Mouse (Mus musculus) ES-E14 (cell line): Measurements from ENCODE around the gene Fbxo39. TPM values are rescaled to one million over a fixed set of nuclear protein-coding genes. Genes with fewer than 3 reads are reported as not detected.

Experiments
- DNase-seq: peaks from one replicate; pipeline ENCODE4 v3.0.0-alpha.2; 2013; ENCODE audit warnings: low read depth, low spot score
- H3K27ac ChIP-seq: 2 replicates; pipeline ENCODE4 v1.5.1; 2012; ENCODE audit warnings: low read depth, mild to moderate bottlenecking, low read length, moderate library complexity, mixed read lengths; ENCODE audit not compliant: poor library complexity, insufficient read depth, severe bottlenecking
- H3K36me3 ChIP-seq: 2 replicates; pipeline ENCODE4 v1.6.1; 2012; ENCODE audit warnings: mild to moderate bottlenecking, low read length, moderate library complexity, mixed read lengths; ENCODE audit not compliant: control insufficient read depth, poor library complexity, insufficient read depth, severe bottlenecking
- H3K4me1 ChIP-seq, 2 experiments: fragments of 150-350 bp in 1 of 2; sonication (generic) in 1 of 2; 2 replicates each; pipeline ENCODE4 v1.6.1; 2012; ENCODE audit warnings: low read length in 2 of 2, mild to moderate bottlenecking in 1 of 2, mixed read lengths in 1 of 2; ENCODE audit not compliant: control insufficient read depth in 2 of 2, insufficient read depth in 2 of 2, poor library complexity in 1 of 2
- H3K4me3 ChIP-seq, 2 experiments: fragments of 150-350 bp in 1 of 2; sonication (generic) in 1 of 2; 2 replicates each; pipeline ENCODE4 v1.5.1; 2012; ENCODE audit warnings: low read length in 2 of 2, low read depth in 1 of 2, mild to moderate bottlenecking in 1 of 2, mixed read lengths in 1 of 2; ENCODE audit not compliant: insufficient read depth in 1 of 2, poor library complexity in 1 of 2, severe bottlenecking in 1 of 2
- H3K9ac ChIP-seq: 2 replicates; pipeline ENCODE4 v1.6.1; 2012; ENCODE audit warnings: low read depth, mild to moderate bottlenecking, low read length, mixed read lengths; ENCODE audit not compliant: poor library complexity, insufficient read depth, severe bottlenecking
- H3K9me3 ChIP-seq: fragments of 150-350 bp; sonication (generic); 2 replicates; pipeline ENCODE4 v1.6.1; 2012; ENCODE audit warnings: low read depth, mild to moderate bottlenecking, low read length; ENCODE audit not compliant: control insufficient read depth, insufficient read depth
- CHD2 ChIP-seq: IDR thresholded peaks from 2 replicates; pipeline ENCODE4 v1.6.1; 2014; ENCODE audit warnings: mild to moderate bottlenecking, low read depth, low read length, inconsistent platforms
- HCFC1 ChIP-seq: IDR thresholded peaks from 2 replicates; pipeline ENCODE4 v1.6.1; 2012; ENCODE audit warnings: low read length, inconsistent platforms, borderline replicate concordance; ENCODE audit not compliant: insufficient read depth
- MAFK ChIP-seq: IDR thresholded peaks from 2 replicates; pipeline ENCODE4 v1.6.1; 2014; ENCODE audit warnings: mild to moderate bottlenecking, low read depth, low read length, inconsistent platforms; ENCODE audit not compliant: insufficient read depth
- ZC3H11A ChIP-seq: IDR thresholded peaks from 2 replicates; pipeline ENCODE4 v1.6.1; 2012; ENCODE audit warnings: low read depth, mild to moderate bottlenecking, inconsistent platforms, low read length, borderline replicate concordance
- ZNF384 ChIP-seq: IDR thresholded peaks from 2 replicates; pipeline ENCODE4 v1.6.1; 2012; ENCODE audit warnings: low read depth, low read length, inconsistent platforms
- in situ Hi-C, 2 experiments: fragments of 600-800 bp; cut with MboI; formaldehyde crosslinking; loops; one replicate each; pipeline ENCODE4 v1.15.1; 2025; ENCODE audit warnings: low sequenced_read_pairs in 2 of 2, inconsistent platforms in 1 of 2; ENCODE audit not compliant: unreplicated experiment in 2 of 2
- total RNA-seq: library from RNA; depleted of rRNA; stranded (reverse); fragments of 300-350 nt; gene quantifications from 2 replicates; pipeline ENCODE4 v1.2.3, GENCODE M21; 2012

Gene Fbxo39
- total RNA-seq, 1 experiment = 0.13 TPM

DNA sequence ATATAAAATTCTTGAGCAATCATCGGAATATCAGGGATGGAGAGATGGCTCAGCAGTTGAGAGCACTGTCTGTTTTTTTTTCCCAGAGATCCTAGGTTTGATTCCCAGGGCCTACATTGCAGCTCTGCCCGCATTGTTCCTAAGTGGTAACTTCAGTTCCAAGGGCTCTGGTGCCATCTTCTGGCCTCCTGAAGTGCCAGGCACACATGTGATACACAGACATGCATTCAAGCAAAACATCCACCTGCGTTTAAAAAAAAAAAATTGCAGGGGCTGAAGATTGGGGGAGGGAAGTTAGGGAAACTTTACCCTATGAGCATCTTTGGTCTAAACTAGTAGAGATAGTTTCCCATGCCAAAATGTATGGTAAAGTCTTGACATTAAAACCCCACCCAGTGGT, 10.2 kb downstream of the Fbxo39 start:
- Histone ChIP-seq H3K36me3 (no peaks in the 10 kb centered on the region), H3K4me3 (no peak overlapping the region), H3K9ac (no peak overlapping the region), H3K4me1 (no peaks in the 10 kb centered on the region), H3K27ac (no peak overlapping the region), H3K9me3 (no peaks in the 10 kb centered on the region)
- DNase-seq = no peak
- TF ChIP-seq ZC3H11A (peak; percentile 66), ZNF384 (peak; percentile 58), HCFC1 (no peak), CHD2 (no peak), MAFK (no peak)
- in situ Hi-C loops = no loop called here

DNA sequence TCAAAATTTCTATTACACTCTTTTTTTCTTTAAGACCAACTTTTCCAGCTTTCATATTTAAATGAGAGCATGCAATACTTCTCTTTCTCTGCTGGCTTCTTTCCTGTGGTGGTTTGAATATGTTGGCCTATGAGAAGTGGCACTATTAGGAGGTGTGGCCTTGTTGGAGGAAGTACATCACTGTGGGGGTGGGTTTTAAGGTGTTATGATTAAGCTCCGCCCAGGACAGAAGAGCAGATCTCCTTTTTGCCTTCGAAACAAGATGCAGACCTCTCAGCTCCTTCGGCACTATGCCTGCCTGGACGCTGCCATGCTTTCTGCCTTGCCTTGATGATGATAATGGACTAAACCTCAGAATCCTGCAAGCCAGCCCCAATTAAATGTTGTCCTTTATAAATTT, 11.5 kb downstream of the Fbxo39 start:
- Histone ChIP-seq H3K4me1 (no peaks in the 10 kb centered on the region), H3K27ac (no peak overlapping the region), H3K9me3 (no peaks in the 10 kb centered on the region), H3K4me3 (no peak overlapping the region), H3K9ac (no peak overlapping the region), H3K36me3 (no peaks in the 10 kb centered on the region)
- no peak for DNase-seq
- in situ Hi-C loops = no loop called here
- TF ChIP-seq HCFC1 = no peak
- TF ChIP-seq ZC3H11A = no peak
- TF ChIP-seq CHD2 = no peak
- TF ChIP-seq ZNF384 = no peak
- TF ChIP-seq MAFK = no peak

GRCm38 (mm10) chr11:72332951-72333667, 18.9 kb downstream of the Fbxo39 start:
- Histone ChIP-seq H3K36me3 (no peaks in the 10 kb centered on the region), H3K9ac (no peak overlapping the region), H3K27ac (no peak overlapping the region), H3K4me3 (no peak overlapping the region), H3K9me3 (no peaks in the 10 kb centered on the region), H3K4me1 (no peaks in the 10 kb centered on the region)
- in situ Hi-C loops = no loop called here
- TF ChIP-seq CHD2 = no peak
- no peak for TF ChIP-seq HCFC1
- TF ChIP-seq MAFK = no peak
- TF ChIP-seq ZC3H11A = no peak
- no peak for TF ChIP-seq ZNF384
- DNase-seq = no peak

DNA sequence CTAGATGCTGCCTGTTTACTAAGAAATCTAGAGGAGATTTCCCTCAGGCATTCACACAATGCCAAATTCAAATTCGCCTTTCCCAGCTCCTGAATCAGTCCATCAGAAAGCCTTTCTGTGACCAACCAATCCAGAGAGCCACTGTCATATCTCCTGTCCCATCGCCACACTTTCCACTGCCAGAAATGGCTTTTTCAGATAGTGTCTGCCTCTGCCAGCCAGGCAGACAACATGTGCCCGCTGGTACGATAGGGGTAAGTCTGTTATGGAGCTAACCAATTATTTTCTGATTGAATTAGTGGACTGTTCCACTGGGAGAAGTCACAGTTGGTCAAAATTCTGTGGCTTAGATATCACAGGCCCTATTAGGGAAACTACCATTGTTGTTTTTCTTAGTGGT, 20.4 kb downstream of the Fbxo39 start:
- TF ChIP-seq MAFK (no peak), ZNF384 (no peak), CHD2 (no peak), ZC3H11A (no peak), HCFC1 (no peak)
- no peaks in the 10 kb centered on the region for H3K36me3 ChIP-seq
- H3K4me3 ChIP-seq = no peak overlapping the region
- no peak overlapping the region for H3K27ac ChIP-seq
- H3K9me3 ChIP-seq = no peaks in the 10 kb centered on the region
- no peaks in the 10 kb centered on the region for H3K4me1 ChIP-seq
- in situ Hi-C loops = loop anchor here in 1 of 2 experiments (5.0 kb wide), 1 partner anchor 117 kb away; the partner anchor contains the start of gene Med31
- DNase-seq = no peak
- H3K9ac ChIP-seq = no peak overlapping the region
